Mouse (Mus musculus): Measurements from ENCODE around the gene Ap3s2. TPM values are rescaled to one million over a fixed set of nuclear protein-coding genes. Genes with fewer than 3 reads are reported as not detected.

Gene Ap3s2
- polyA plus RNA-seq, 1 experiment = 14.5 TPM

DNA sequence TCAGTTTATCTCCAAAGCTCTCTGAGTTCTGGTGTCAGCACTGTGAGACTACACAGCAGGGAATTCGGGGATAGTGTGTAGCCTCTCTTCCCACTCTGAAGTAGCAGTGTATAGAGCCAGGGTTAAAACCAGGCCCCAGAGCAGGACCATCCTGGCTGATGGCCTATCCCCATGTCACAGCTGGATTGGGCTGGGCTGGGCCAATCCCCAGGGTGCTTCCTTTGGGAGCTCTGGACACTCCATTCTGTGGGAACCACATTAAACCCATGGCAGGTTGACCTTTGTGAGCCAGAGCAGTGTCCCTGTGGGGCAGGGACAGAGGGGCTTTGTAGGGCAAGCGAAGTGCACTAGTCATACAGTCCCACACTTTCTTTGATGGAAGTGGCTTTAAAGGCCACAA, 74.1 kb downstream of the Ap3s2 start:
- TF ChIP-seq CTCF (IDR thresholded peaks at IDR 0.05; ENCODE audit: control insufficient read depth, insufficient read depth, low read length) = no peak
- TF ChIP-seq POLR2A (IDR thresholded peaks at IDR 0.05; ENCODE audit: borderline replicate concordance, control insufficient read depth, low read depth, low read length) = no peak
- Histone ChIP-seq H3K27ac (ENCODE audit: control insufficient read depth, insufficient read depth, low read depth, low read length, poor library complexity) (no peak overlapping the region), H3K4me1 (ENCODE audit: control insufficient read depth, insufficient read depth, low read length) (no peaks in the 10 kb centered on the region), H3K4me3 (replicated peaks; ENCODE audit: control insufficient read depth, low read depth, low read length) (no peak overlapping the region)
- 77% methylated on average over 2 of the region's 2 CpGs for WGBS

DNA sequence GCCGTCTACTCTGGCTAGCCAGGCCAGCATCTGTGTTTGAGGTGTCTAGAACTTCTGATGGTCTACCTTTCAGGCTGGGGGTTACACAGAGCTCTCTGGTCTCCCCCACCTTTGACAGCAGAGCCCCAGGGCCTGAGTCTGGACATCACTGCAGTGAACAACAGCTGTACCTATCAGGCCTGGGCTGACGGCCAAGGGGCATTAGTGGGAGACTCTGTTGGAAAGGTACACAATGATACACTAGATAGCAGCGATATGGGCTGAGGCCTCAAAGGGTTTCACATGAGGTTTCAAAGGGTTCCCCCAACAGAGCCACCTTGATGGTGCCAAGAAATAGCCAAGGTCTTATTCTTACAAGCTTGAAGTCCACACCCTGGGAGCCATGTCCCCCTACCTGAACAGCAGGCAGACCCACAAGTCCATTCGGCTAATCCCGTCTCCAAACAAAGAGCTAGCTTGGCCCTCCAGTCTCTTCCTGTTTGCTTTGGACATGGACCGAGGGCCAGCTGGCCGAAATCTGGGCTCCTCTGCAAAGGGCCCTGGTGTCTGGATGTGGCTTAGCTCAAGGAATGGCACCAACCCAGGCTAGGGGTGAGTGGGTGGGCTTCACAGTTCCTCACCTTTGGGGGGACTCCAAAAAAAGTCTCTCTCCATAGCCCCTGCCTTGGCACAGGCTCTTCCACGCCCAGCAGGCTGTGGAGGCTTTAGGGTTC, 76.2 kb downstream of the Ap3s2 start:
- WGBS = 79% methylated on average over 8 of the region's 8 CpGs
- no peak for TF ChIP-seq POLR2A (IDR thresholded peaks at IDR 0.05; ENCODE audit: borderline replicate concordance, control insufficient read depth, low read depth, low read length)
- no peak for TF ChIP-seq CTCF (IDR thresholded peaks at IDR 0.05; ENCODE audit: control insufficient read depth, insufficient read depth, low read length)
- Histone ChIP-seq H3K27ac (ENCODE audit: control insufficient read depth, insufficient read depth, low read depth, low read length, poor library complexity) (no peak overlapping the region), H3K4me3 (replicated peaks; ENCODE audit: control insufficient read depth, low read depth, low read length) (no peak overlapping the region), H3K4me1 (ENCODE audit: control insufficient read depth, insufficient read depth, low read length) (no peaks in the 10 kb centered on the region)

DNA sequence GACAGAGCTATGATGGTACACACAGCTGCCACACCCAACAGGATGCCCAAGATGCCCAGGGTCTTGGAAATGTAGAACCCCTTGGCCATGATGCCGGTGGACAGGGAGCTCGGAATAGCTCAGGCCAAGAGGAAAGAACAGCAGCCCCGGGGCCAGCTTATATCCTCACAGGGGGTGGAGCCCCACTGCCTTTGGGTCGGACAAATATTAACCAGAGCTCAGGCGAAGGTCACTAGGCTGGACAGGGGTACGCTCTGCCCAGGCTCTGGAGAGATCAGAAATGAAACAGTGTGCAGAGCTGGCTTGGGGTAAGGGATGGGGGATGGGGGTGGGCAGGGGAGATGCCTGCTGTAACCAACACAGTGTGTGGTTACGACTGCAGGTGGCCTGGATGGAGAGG, 78.3 kb downstream of the Ap3s2 start:
- TF ChIP-seq POLR2A (IDR thresholded peaks at IDR 0.05; ENCODE audit: borderline replicate concordance, control insufficient read depth, low read depth, low read length) = no peak
- no peak for TF ChIP-seq CTCF (IDR thresholded peaks at IDR 0.05; ENCODE audit: control insufficient read depth, insufficient read depth, low read length)
- H3K4me1 ChIP-seq (ENCODE audit: control insufficient read depth, insufficient read depth, low read length) = no peaks in the 10 kb centered on the region
- no peak overlapping the region for H3K4me3 ChIP-seq (replicated peaks; ENCODE audit: control insufficient read depth, low read depth, low read length)
- 77% methylated on average over 7 of the region's 7 CpGs for WGBS
- H3K27ac ChIP-seq (ENCODE audit: control insufficient read depth, insufficient read depth, low read depth, low read length, poor library complexity) = no peak overlapping the region

- no peak overlapping the region for H3K27ac ChIP-seq (ENCODE audit: control insufficient read depth, insufficient read depth, low read depth, low read length, poor library complexity)
- no peaks in the 10 kb centered on the region for H3K4me1 ChIP-seq (ENCODE audit: control insufficient read depth, insufficient read depth, low read length)
- 68% methylated on average over 2 of the region's 2 CpGs for WGBS
- H3K4me3 ChIP-seq (replicated peaks; ENCODE audit: control insufficient read depth, low read depth, low read length) = no peak overlapping the region
- TF ChIP-seq POLR2A (IDR thresholded peaks at IDR 0.05; ENCODE audit: borderline replicate concordance, control insufficient read depth, low read depth, low read length) (no peak), CTCF (IDR thresholded peaks at IDR 0.05; ENCODE audit: control insufficient read depth, insufficient read depth, low read length) (no peak)
Observed at GRCm38 (mm10) chr7:79837247-79837646, 83.2 kb downstream of the Ap3s2 start.

- 88% methylated on average over 6 of the region's 6 CpGs for WGBS
- H3K27ac ChIP-seq (ENCODE audit: control insufficient read depth, insufficient read depth, low read depth, low read length, poor library complexity) = no peak overlapping the region
- TF ChIP-seq CTCF (IDR thresholded peaks at IDR 0.05; ENCODE audit: control insufficient read depth, insufficient read depth, low read length) (no peak), POLR2A (IDR thresholded peaks at IDR 0.05; ENCODE audit: borderline replicate concordance, control insufficient read depth, low read depth, low read length) (no peak)
- no peaks in the 10 kb centered on the region for H3K4me1 ChIP-seq (ENCODE audit: control insufficient read depth, insufficient read depth, low read length)
- H3K4me3 ChIP-seq (replicated peaks; ENCODE audit: control insufficient read depth, low read depth, low read length) = no peak overlapping the region
Observed at GRCm38 (mm10) chr7:79835196-79835595, 85.3 kb downstream of the Ap3s2 start.

GRCm38 (mm10) chr7:79832980-79833379, 87.5 kb downstream of the Ap3s2 start:
- TF ChIP-seq CTCF (IDR thresholded peaks at IDR 0.05; ENCODE audit: control insufficient read depth, insufficient read depth, low read length) = no peak
- TF ChIP-seq POLR2A (IDR thresholded peaks at IDR 0.05; ENCODE audit: borderline replicate concordance, control insufficient read depth, low read depth, low read length) = no peak
- H3K27ac ChIP-seq (ENCODE audit: control insufficient read depth, insufficient read depth, low read depth, low read length, poor library complexity) = no peak overlapping the region
- H3K4me1 ChIP-seq (ENCODE audit: control insufficient read depth, insufficient read depth, low read length) = no peaks in the 10 kb centered on the region
- H3K4me3 ChIP-seq (replicated peaks; ENCODE audit: control insufficient read depth, low read depth, low read length) = no peak overlapping the region

GRCm38 (mm10) chr7:79831585-79831984, 88.9 kb downstream of the Ap3s2 start:
- no peak for TF ChIP-seq CTCF (IDR thresholded peaks at IDR 0.05; ENCODE audit: control insufficient read depth, insufficient read depth, low read length)
- TF ChIP-seq POLR2A (IDR thresholded peaks at IDR 0.05; ENCODE audit: borderline replicate concordance, control insufficient read depth, low read depth, low read length) = no peak
- no peak overlapping the region for H3K4me3 ChIP-seq (replicated peaks; ENCODE audit: control insufficient read depth, low read depth, low read length)
- 64% methylated on average over 6 of the region's 6 CpGs for WGBS
- H3K4me1 ChIP-seq (ENCODE audit: control insufficient read depth, insufficient read depth, low read length) = no peaks in the 10 kb centered on the region
- H3K27ac ChIP-seq (ENCODE audit: control insufficient read depth, insufficient read depth, low read depth, low read length, poor library complexity) = no peak overlapping the region

DNA sequence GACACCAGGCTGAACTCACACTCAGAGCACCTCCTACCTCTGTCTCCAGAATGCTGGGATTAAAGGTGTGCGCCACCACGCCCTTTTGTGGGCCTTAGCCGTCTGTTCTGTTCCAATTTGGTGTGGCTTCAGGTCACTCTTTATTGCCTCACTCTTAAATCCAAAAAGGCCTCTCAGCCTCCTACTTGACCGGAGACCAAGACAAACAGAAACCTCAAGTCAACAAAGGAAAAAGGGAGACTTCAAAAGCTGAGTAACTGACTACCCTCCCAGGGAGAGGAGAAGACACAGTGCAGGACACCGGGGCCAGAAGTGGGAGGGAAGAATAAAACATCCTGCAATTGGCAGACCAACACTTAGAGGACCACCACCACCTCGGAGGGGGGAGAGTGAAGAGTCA, 89.3 kb downstream of the Ap3s2 start:
- Histone ChIP-seq H3K27ac (ENCODE audit: control insufficient read depth, insufficient read depth, low read depth, low read length, poor library complexity) (no peak overlapping the region; the same call in 1 of the 2 replicates), H3K4me1 (ENCODE audit: control insufficient read depth, insufficient read depth, low read length) (no peaks in the 10 kb centered on the region), H3K4me3 (replicated peaks; ENCODE audit: control insufficient read depth, low read depth, low read length) (no peak overlapping the region)
- 69% methylated on average over 6 of the region's 6 CpGs for WGBS
- no peak for TF ChIP-seq CTCF (IDR thresholded peaks at IDR 0.05; ENCODE audit: control insufficient read depth, insufficient read depth, low read length)
- no peak for TF ChIP-seq POLR2A (IDR thresholded peaks at IDR 0.05; ENCODE audit: borderline replicate concordance, control insufficient read depth, low read depth, low read length)

- 63% methylated on average over 3 of the region's 3 CpGs for WGBS
- TF ChIP-seq CTCF (IDR thresholded peaks at IDR 0.05; ENCODE audit: control insufficient read depth, insufficient read depth, low read length) (no peak), POLR2A (IDR thresholded peaks at IDR 0.05; ENCODE audit: borderline replicate concordance, control insufficient read depth, low read depth, low read length) (no peak)
- Histone ChIP-seq H3K27ac (ENCODE audit: control insufficient read depth, insufficient read depth, low read depth, low read length, poor library complexity) (no peak overlapping the region), H3K4me1 (ENCODE audit: control insufficient read depth, insufficient read depth, low read length) (no peaks in the 10 kb centered on the region), H3K4me3 (replicated peaks; ENCODE audit: control insufficient read depth, low read depth, low read length) (no peak overlapping the region)
Observed at GRCm38 (mm10) chr7:79828341-79828740, 92.1 kb downstream of the Ap3s2 start.

Other genes with a start within 250 kb of the Ap3s2 start
- gene Kif7, start 204.9 kb downstream of the Ap3s2 start, polyA plus RNA-seq (2011; ENCODE audit: insufficient read depth, insufficient read length, low replicate concordance, missing spikeins) = 0.29 and 1.00 TPM in 2 replicates
- 2.3 TPM in 1 of 2 replicates, not detected in the other for gene Plin1, start 187.7 kb downstream of the Ap3s2 start, polyA plus RNA-seq (2011; ENCODE audit: insufficient read depth, insufficient read length, low replicate concordance, missing spikeins)
- gene Pex11a, start 177.5 kb downstream of the Ap3s2 start, polyA plus RNA-seq (2011; ENCODE audit: insufficient read depth, insufficient read length, low replicate concordance, missing spikeins) = 3.4 and 4.9 TPM in 2 replicates
- gene Wdr93, start 177.5 kb downstream of the Ap3s2 start, polyA plus RNA-seq (2011; ENCODE audit: insufficient read depth, insufficient read length, low replicate concordance, missing spikeins) = not detected in 2 replicates
- gene Mesp1, start 126.9 kb downstream of the Ap3s2 start, polyA plus RNA-seq (2011; ENCODE audit: insufficient read depth, insufficient read length, low replicate concordance, missing spikeins) = not detected in 2 replicates
- gene Mesp2, start 109.9 kb downstream of the Ap3s2 start, polyA plus RNA-seq (2011; ENCODE audit: insufficient read depth, insufficient read length, low replicate concordance, missing spikeins) = not detected in 2 replicates
- 1.0 and 1.2 TPM in 2 replicates for gene Anpep, start 59.6 kb downstream of the Ap3s2 start, polyA plus RNA-seq (2011; ENCODE audit: insufficient read depth, insufficient read length, low replicate concordance, missing spikeins)
- gene Arpin, start 14.7 kb upstream of the Ap3s2 start, polyA plus RNA-seq (2011; ENCODE audit: insufficient read depth, insufficient read length, low replicate concordance, missing spikeins) = 0.84 and 2.4 TPM in 2 replicates
- 12.5 and 28.1 TPM in 2 replicates for gene Zfp710, start 104.2 kb upstream of the Ap3s2 start, polyA plus RNA-seq (2011; ENCODE audit: insufficient read depth, insufficient read length, low replicate concordance, missing spikeins)
- gene Idh2, start 194.7 kb upstream of the Ap3s2 start, polyA plus RNA-seq (2011; ENCODE audit: insufficient read depth, insufficient read length, low replicate concordance, missing spikeins) = 20.9 and 43.5 TPM in 2 replicates

Data from bone marrow, adult 2 months (tissue).